Mouse (Mus musculus): ENCODE measurements around the gene Tet2. TPM values are rescaled to one million over a fixed set of nuclear protein-coding genes. Genes with fewer than 3 reads are reported as not detected.

The Tet2 gene
- polyA plus RNA-seq, 1 experiment from 2014 or later: 12.9 TPM

GRCm38 (mm10) chr3:133554552-133555067 is 9.7 kb upstream of the Tet2 start:
- Histone ChIP-seq H3K4me1 (replicated peaks; ENCODE audit: control insufficient read depth, insufficient read depth) (no peaks in the 10 kb centered on the region), H3K36me3 (ENCODE audit: control insufficient read depth, insufficient read depth, low read length) (no peaks in the 10 kb centered on the region), H3K9ac (ENCODE audit: low read length) (no peak overlapping the region), H3K27ac (replicated peaks) (no peak overlapping the region), H3K4me2 (replicated peaks; ENCODE audit: low read depth) (no peak overlapping the region), H3K27me3 (ENCODE audit: control insufficient read depth, insufficient read depth, low read length) (no peaks in the 10 kb centered on the region), H3K9me3 (ENCODE audit: control insufficient read depth, low read length) (no peaks in the 10 kb centered on the region), H3K4me3 (ENCODE audit: low read depth, low read length) (no peak overlapping the region)
- no peak for ATAC-seq (ENCODE audit: low FRiP score, low TSS enrichment)
- no peak for DNase-seq (ENCODE audit: low spot score)
- WGBS: 64% methylated on average over 6 of the region's 6 CpGs
- TF ChIP-seq EP300 (optimal IDR thresholded peaks at IDR 0.05) (no peak), CTCF (IDR thresholded peaks at IDR 0.05; ENCODE audit: low read depth) (no peak)

DNA sequence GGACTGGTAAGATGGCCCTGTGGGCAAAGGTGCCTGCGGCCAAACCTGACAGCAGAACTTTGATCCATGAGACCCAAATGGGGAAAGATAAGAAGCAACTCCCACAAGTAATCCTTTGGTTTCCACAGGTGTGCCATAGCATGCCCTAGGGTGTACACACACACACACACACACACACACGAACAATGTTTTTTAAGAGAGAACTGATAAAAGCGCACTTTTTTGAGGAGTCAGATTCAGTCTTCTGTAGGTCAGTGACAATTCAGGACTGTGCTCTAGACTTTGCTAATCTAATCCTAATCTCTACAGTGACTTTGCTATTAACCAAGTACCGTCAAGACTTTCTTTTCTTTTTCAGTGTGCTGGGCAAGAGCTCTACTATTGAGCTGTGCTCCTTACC is 9.2 kb upstream of the Tet2 start:
- Histone ChIP-seq H3K4me2 (replicated peaks; ENCODE audit: low read depth) (no peak overlapping the region), H3K9me3 (ENCODE audit: control insufficient read depth, low read length) (no peaks in the 10 kb centered on the region), H3K36me3 (ENCODE audit: control insufficient read depth, insufficient read depth, low read length) (no peaks in the 10 kb centered on the region), H3K4me3 (ENCODE audit: low read depth, low read length) (no peak overlapping the region), H3K27me3 (ENCODE audit: control insufficient read depth, insufficient read depth, low read length) (no peaks in the 10 kb centered on the region), H3K27ac (replicated peaks) (no peak overlapping the region), H3K9ac (ENCODE audit: low read length) (no peak overlapping the region), H3K4me1 (replicated peaks; ENCODE audit: control insufficient read depth, insufficient read depth) (no peaks in the 10 kb centered on the region)
- DNase-seq (ENCODE audit: low spot score): no peak
- 83% methylated on average over 4 of the region's 4 CpGs for WGBS
- ATAC-seq (ENCODE audit: low FRiP score, low TSS enrichment): no peak
- TF ChIP-seq EP300 (optimal IDR thresholded peaks at IDR 0.05): no peak
- no peak for TF ChIP-seq CTCF (IDR thresholded peaks at IDR 0.05; ENCODE audit: low read depth)

GRCm38 (mm10) chr3:133551941-133552340 is 7.0 kb upstream of the Tet2 start:
- ATAC-seq (ENCODE audit: low FRiP score, low TSS enrichment) (no peak), DNase-seq (ENCODE audit: low spot score) (peak; percentile 19)
- no peak overlapping the region for H3K27ac ChIP-seq (replicated peaks)
- H3K36me3 ChIP-seq (ENCODE audit: control insufficient read depth, insufficient read depth, low read length): no peaks in the 10 kb centered on the region
- 78% methylated on average over 8 of the region's 8 CpGs for WGBS
- no peaks in the 10 kb centered on the region for H3K27me3 ChIP-seq (ENCODE audit: control insufficient read depth, insufficient read depth, low read length)
- H3K4me2 ChIP-seq (replicated peaks; ENCODE audit: low read depth): no peak overlapping the region
- H3K9ac ChIP-seq (ENCODE audit: low read length): no peak overlapping the region
- no peaks in the 10 kb centered on the region for H3K4me1 ChIP-seq (replicated peaks; ENCODE audit: control insufficient read depth, insufficient read depth)
- no peak for TF ChIP-seq EP300 (optimal IDR thresholded peaks at IDR 0.05)
- TF ChIP-seq CTCF (IDR thresholded peaks at IDR 0.05; ENCODE audit: low read depth): peak; percentile 57
- no peak overlapping the region for H3K4me3 ChIP-seq (ENCODE audit: low read depth, low read length)
- no peaks in the 10 kb centered on the region for H3K9me3 ChIP-seq (ENCODE audit: control insufficient read depth, low read length)

GRCm38 (mm10) chr3:133549385-133550170 is 4.6 kb upstream of the Tet2 start:
- WGBS: 53% methylated on average over 7 of the region's 7 CpGs
- no peak overlapping the region for H3K4me3 ChIP-seq (ENCODE audit: low read depth, low read length)
- no peak overlapping the region for H3K27ac ChIP-seq (replicated peaks)
- H3K27me3 ChIP-seq (ENCODE audit: control insufficient read depth, insufficient read depth, low read length): no peaks in the 10 kb centered on the region
- no peaks in the 10 kb centered on the region for H3K9me3 ChIP-seq (ENCODE audit: control insufficient read depth, low read length)
- ATAC-seq (ENCODE audit: low FRiP score, low TSS enrichment) (no peak), DNase-seq (ENCODE audit: low spot score) (no peak)
- no peak overlapping the region for H3K9ac ChIP-seq (ENCODE audit: low read length)
- no peaks in the 10 kb centered on the region for H3K4me1 ChIP-seq (replicated peaks; ENCODE audit: control insufficient read depth, insufficient read depth)
- H3K4me2 ChIP-seq (replicated peaks; ENCODE audit: low read depth): no peak overlapping the region
- TF ChIP-seq CTCF (IDR thresholded peaks at IDR 0.05; ENCODE audit: low read depth) (no peak), EP300 (optimal IDR thresholded peaks at IDR 0.05) (no peak)
- H3K36me3 ChIP-seq (ENCODE audit: control insufficient read depth, insufficient read depth, low read length): no peaks in the 10 kb centered on the region

- no peak overlapping the region for H3K4me3 ChIP-seq (ENCODE audit: low read depth, low read length)
- no peaks in the 10 kb centered on the region for H3K9me3 ChIP-seq (ENCODE audit: control insufficient read depth, low read length)
- TF ChIP-seq CTCF (IDR thresholded peaks at IDR 0.05; ENCODE audit: low read depth) (no peak), EP300 (optimal IDR thresholded peaks at IDR 0.05) (no peak)
- no peaks in the 10 kb centered on the region for H3K27me3 ChIP-seq (ENCODE audit: control insufficient read depth, insufficient read depth, low read length)
- H3K4me2 ChIP-seq (replicated peaks; ENCODE audit: low read depth): no peak overlapping the region
- no peak overlapping the region for H3K9ac ChIP-seq (ENCODE audit: low read length)
- no peak for DNase-seq (ENCODE audit: low spot score)
- H3K36me3 ChIP-seq (ENCODE audit: control insufficient read depth, insufficient read depth, low read length): no peaks in the 10 kb centered on the region
- ATAC-seq (ENCODE audit: low FRiP score, low TSS enrichment): no peak
- no peak overlapping the region for H3K27ac ChIP-seq (replicated peaks)
- WGBS: 43% methylated on average over 2 of the region's 2 CpGs
- H3K4me1 ChIP-seq (replicated peaks; ENCODE audit: control insufficient read depth, insufficient read depth): no peaks in the 10 kb centered on the region
Observed at GRCm38 (mm10) chr3:133548613-133549012, 3.7 kb upstream of the Tet2 start.

DNA sequence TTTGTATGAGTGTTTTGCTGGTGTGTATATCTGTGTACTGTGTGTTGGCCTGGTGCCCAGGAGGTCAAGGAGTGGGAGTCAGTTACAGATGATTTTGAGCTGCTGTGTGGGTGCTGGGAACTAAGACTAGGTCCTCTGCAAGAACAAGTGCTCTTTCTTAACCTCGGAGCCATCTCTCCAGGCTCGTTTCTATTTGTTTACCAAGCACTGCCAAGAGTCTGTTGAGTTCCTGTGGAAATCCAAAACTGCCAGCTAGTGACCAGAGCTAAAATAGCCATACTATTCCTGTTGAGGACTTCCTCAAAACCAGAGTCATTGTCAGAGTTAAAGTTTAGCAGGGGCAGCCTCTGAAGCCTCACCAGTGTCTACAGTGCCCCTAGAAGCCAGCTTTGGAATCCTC is 1.9 kb upstream of the Tet2 start:
- H3K4me2 ChIP-seq (replicated peaks; ENCODE audit: low read depth): no peak overlapping the region
- no peak overlapping the region for H3K4me3 ChIP-seq (ENCODE audit: low read depth, low read length)
- no peak overlapping the region for H3K9ac ChIP-seq (ENCODE audit: low read length)
- no peak overlapping the region for H3K27ac ChIP-seq (replicated peaks)
- H3K9me3 ChIP-seq (ENCODE audit: control insufficient read depth, low read length): no peaks in the 10 kb centered on the region
- TF ChIP-seq EP300 (optimal IDR thresholded peaks at IDR 0.05): no peak
- no peak for TF ChIP-seq CTCF (IDR thresholded peaks at IDR 0.05; ENCODE audit: low read depth)
- no peak for ATAC-seq (ENCODE audit: low FRiP score, low TSS enrichment)
- 24% methylated on average over 2 of the region's 2 CpGs for WGBS
- H3K27me3 ChIP-seq (ENCODE audit: control insufficient read depth, insufficient read depth, low read length): no peaks in the 10 kb centered on the region
- 0 out of 2 replicates have a peak, but pooled peaks cover 3% of the 10 kb centered on the region for H3K4me1 ChIP-seq (replicated peaks; ENCODE audit: control insufficient read depth, insufficient read depth)
- no peaks in the 10 kb centered on the region for H3K36me3 ChIP-seq (ENCODE audit: control insufficient read depth, insufficient read depth, low read length)
- no peak for DNase-seq (ENCODE audit: low spot score)

Measured in stomach, postnatal 0 days (tissue).